Mouse (Mus musculus): ENCODE data around the gene Srsf7.

Srsf7 gene

DNA sequence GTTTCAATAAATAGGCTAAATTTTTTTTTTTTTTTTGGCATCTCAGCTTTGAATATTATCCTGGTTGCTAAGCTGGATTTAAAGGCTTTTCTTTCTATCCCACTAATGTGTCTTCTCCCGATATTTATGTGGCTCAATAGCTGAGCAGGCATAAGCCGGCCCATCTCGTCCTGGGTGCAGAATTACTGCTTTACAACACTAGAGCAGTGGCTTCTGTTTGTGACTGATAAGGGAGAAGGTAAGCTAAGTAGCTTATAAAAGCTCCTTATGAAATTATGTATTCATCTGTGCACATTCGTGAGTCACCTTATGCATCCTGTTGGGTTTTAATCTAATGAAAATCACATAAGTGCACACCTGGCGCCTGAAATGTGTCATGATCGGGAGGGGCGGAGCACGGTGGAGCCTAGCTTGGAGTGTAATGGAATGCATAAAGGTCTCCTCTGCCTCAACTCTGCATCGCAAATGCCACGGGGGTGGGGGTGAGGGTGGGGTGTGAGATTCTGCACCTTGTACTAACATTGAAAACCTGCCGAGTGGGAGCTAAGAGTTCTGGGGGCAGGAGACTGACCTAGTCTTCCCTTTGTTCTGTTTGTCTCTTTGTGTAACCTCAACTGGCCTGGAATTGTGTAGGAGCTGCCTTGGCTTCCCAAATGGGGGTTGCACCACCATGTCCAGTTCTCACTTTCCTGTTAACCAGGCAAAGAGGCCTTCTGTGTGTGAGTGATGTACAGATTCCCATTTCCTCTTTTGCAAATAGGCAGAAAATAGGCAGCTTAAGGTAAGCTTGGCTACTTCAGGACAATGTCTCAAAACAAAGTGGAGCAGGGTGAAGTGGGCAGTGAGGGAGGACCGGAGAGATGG is 54.1 kb downstream of the Srsf7 start:
- no peak for DNase-seq

DNA sequence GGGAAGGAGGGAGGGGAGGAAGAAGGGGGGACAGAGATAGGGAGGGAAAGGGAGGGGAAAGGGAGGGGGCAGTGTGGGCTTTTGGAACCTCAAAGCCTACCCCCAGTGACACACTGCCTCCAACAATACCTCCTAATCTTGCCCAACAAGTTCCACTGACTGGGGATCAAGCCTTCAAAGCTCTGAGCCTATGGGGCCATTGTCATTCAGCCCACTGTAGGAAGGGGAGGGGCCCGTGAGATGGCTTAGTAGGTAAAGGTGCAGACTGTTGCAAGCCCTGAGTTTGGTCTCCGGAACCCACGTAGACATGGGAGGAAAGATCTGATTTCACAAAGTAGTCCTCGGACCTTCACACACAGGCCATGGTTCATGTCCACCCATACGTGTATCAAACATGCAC is 55.8 kb downstream of the Srsf7 start:
- no peak for DNase-seq

Measured in cerebellum, adult 8-10 months (tissue).